Mouse (Mus musculus): ENCODE measurements around the gene Ptdss2.

- TF ChIP-seq POLR2A (IDR thresholded peaks at IDR 0.05; ENCODE audit: insufficient read depth, low read depth, low read length), result no peak
- no peak for TF ChIP-seq CTCF (IDR thresholded peaks at IDR 0.05; ENCODE audit: insufficient read depth, low read depth, low read length)
Measured at GRCm38 (mm10) chr7:141198121-141198520, 75.9 kb downstream of the Ptdss2 start.
